Mouse (Mus musculus) myocyte (in vitro differentiated cells): Measurements from ENCODE around the gene Tmem56.

Experiments used
- MAX ChIP-seq: IDR thresholded peaks from one replicate; pipeline ENCODE4 v1.6.1; 2011; ENCODE audit warnings: low read depth, mild to moderate bottlenecking, control low read depth
- POLR2A ChIP-seq: IDR thresholded peaks from one replicate; pipeline ENCODE4 v1.6.1; 2011; ENCODE audit warnings: low read depth, mild to moderate bottlenecking, control low read depth, moderate library complexity; ENCODE audit not compliant: insufficient read length
- POLR2AphosphoS2 ChIP-seq: IDR thresholded peaks from one replicate; pipeline ENCODE4 v1.6.1; 2011; ENCODE audit warnings: low read depth, control low read depth; ENCODE audit not compliant: insufficient read length
- REST ChIP-seq: IDR thresholded peaks from one replicate; pipeline ENCODE4 v1.6.1; 2011; ENCODE audit warnings: mild to moderate bottlenecking, control low read depth, moderate library complexity; ENCODE audit not compliant: insufficient read depth, insufficient read length
- SRF ChIP-seq: IDR thresholded peaks from one replicate; pipeline ENCODE4 v1.6.1; 2011; ENCODE audit warnings: low read depth; ENCODE audit not compliant: control insufficient read depth, insufficient read length
- USF1 ChIP-seq: IDR thresholded peaks from one replicate; pipeline ENCODE4 v1.6.1; 2011; ENCODE audit warnings: low read depth, mild to moderate bottlenecking, control low read depth, moderate library complexity

DNA sequence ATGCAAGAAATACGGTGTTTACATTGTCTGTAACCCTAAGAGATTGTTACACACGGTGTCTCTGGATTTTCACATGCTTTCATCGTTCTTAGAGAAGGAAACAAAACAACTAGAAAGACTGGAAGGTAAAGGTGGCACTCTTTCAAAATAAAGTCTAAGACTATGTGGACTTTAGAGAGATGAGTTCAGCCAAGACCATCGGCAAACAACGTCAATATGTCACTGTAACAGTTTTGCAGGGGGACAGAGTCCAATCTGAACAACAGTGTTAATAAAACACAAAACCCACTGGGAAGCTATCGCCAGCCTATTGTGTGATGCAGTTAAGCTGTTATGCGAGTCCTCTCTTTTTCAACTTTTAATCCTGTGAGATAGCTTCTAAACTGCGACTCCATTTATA is 114.3 kb downstream of the Tmem56 start:
- TF ChIP-seq SRF (no peak), MAX (no peak), USF1 (no peak), POLR2A (no peak), POLR2AphosphoS2 (no peak), REST (no peak)
